Mouse (Mus musculus) limb, embryonic 13.5 days (tissue): ENCODE measurements around the gene Camkmt. TPM values are rescaled to one million over a fixed set of nuclear protein-coding genes. Genes with fewer than 3 reads are reported as not detected.

Experiments
- ATAC-seq: fragments of 200-750 bp; cut with Nextera tagmentation; 2 replicates; pipeline ENCODE4 v1.8.0; 2017; ENCODE audit warnings: low read depth, moderate number of reproducible peaks, moderate TSS enrichment; ENCODE audit not compliant: low FRiP score
- H3K27ac ChIP-seq: fragments of 300-500 bp; sonication (generic); 2 replicates; pipeline ENCODE4 v1.5.1; 2015; ENCODE audit warnings: inconsistent platforms, mild to moderate bottlenecking, moderate library complexity
- H3K27me3 ChIP-seq: fragments of 300-500 bp; sonication (generic); 2 replicates; pipeline ENCODE4 v1.6.1; 2015; ENCODE audit warnings: mild to moderate bottlenecking, inconsistent platforms
- H3K36me3 ChIP-seq: fragments of 300-500 bp; sonication (generic); 2 replicates; pipeline ENCODE4 v1.6.1; 2015; ENCODE audit warnings: inconsistent platforms, mild to moderate bottlenecking, moderate library complexity
- H3K4me1 ChIP-seq: fragments of 300-500 bp; sonication (generic); 2 replicates; pipeline ENCODE4 v1.6.1; 2015; ENCODE audit warnings: inconsistent platforms
- H3K4me2 ChIP-seq: fragments of 300-500 bp; sonication (generic); replicated peaks from 2 replicates; pipeline ENCODE4 v1.6.1; 2015; ENCODE audit warnings: inconsistent platforms, mild to moderate bottlenecking, moderate library complexity
- H3K4me3 ChIP-seq: fragments of 300-500 bp; sonication (generic); 2 replicates; pipeline ENCODE4 v1.5.1; 2015; ENCODE audit warnings: moderate library complexity, mild to moderate bottlenecking, inconsistent platforms
- H3K9ac ChIP-seq: fragments of 300-500 bp; sonication (generic); 2 replicates; pipeline ENCODE4 v1.6.1; 2015; ENCODE audit warnings: mild to moderate bottlenecking, inconsistent platforms
- H3K9me3 ChIP-seq: fragments of 300-500 bp; sonication (generic); 2 replicates; pipeline ENCODE4 v1.6.1; 2016; ENCODE audit warnings: inconsistent platforms
- WGBS: fragments of 180-500 bp; shearing (Covaris S2); methylation state at CpG from one replicate; pipeline ENCODE4 v1.1.7; 2015; 5-methylcytosine and 5-hydroxymethylcytosine counted together
- polyA plus RNA-seq: library from polyadenylated mRNA; unstranded; fragments of >200 nt; fragmentation: Nextera tagmentation; extraction: Ambion mirVana; gene quantifications from 2 replicates; pipeline ENCODE4 v1.2.1, GENCODE M21; 2015

Gene Camkmt
- polyA plus RNA-seq, 1 experiment from 2014 or later, result 13.8 TPM

DNA sequence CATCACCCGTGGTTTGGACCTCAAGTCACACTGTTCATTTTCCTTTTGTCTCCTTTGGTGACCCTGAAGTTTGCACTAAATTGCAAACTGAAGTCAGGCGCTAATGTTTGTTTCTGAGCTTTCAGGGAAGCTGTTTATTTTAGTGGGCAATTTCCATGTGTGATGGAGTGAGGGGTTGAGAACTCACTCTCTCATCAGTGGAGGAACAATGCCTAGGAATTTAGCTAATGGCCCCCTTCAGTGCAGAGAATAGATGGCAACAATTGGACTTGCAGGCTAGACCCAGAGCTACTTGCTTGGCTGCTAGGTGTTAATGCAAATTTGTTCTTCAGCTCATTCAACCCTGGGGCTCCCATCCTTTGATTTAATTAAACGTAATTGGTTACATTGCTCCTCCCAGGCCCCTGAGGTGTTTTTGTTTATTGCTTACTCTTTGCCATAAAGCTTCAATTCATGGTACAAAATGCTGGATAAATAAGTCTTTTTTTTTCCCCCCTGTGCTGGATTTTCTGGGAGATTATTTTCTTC lies 58.9 kb downstream of the Camkmt start:
- no peak for ATAC-seq
- H3K4me1 ChIP-seq, result no peaks in the 10 kb centered on the region
- 20% methylated on average over 3 of the region's 3 CpGs for WGBS

GRCm38 (mm10) chr17:85151264-85151663 lies 60.9 kb downstream of the Camkmt start:
- WGBS, result 62% methylated on average over 8 of the region's 8 CpGs
- Histone ChIP-seq H3K4me3 (no peak overlapping the region), H3K4me1 (no peaks in the 10 kb centered on the region), H3K27me3 (no peaks in the 10 kb centered on the region), H3K36me3 (no peaks in the 10 kb centered on the region), H3K9ac (no peak overlapping the region), H3K27ac (no peak overlapping the region), H3K9me3 (no peaks in the 10 kb centered on the region), H3K4me2 (no peak overlapping the region)
- no peak for ATAC-seq

More for the DNA sequence above, 58.9 kb downstream of the Camkmt start:
- H3K4me3 ChIP-seq, result no peak overlapping the region
- no peak overlapping the region for H3K4me2 ChIP-seq
- no peak overlapping the region for H3K9ac ChIP-seq
- no peaks in the 10 kb centered on the region for H3K36me3 ChIP-seq
- H3K27ac ChIP-seq, result no peak overlapping the region
- no peaks in the 10 kb centered on the region for H3K27me3 ChIP-seq
- H3K9me3 ChIP-seq, result no peaks in the 10 kb centered on the region

DNA sequence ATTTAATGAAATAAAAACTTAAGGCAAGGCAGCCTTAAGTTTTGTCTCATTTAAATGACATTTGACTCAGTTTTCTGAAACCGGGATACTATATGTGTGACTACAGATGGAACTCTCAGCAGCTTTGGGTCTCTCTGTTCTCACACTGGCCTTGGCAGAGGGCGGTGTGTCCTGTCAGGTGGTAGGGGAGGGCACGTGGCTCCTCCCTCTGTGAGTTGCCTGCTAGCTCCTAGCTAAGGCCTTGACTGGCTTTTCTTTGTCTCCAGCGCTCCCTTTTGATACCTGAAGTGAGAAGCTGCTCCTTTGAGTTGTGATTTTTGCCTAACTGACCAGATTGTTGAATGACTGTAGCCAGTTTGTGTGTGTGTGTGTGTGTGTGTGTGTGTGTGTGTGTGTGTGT lies 67.8 kb downstream of the Camkmt start:
- WGBS, result 75% methylated on average over 4 of the region's 4 CpGs
- H3K4me2 ChIP-seq, result no peak overlapping the region
- no peak overlapping the region for H3K9ac ChIP-seq
- H3K9me3 ChIP-seq, result no peaks in the 10 kb centered on the region
- H3K4me3 ChIP-seq, result no peak overlapping the region
- no peaks in the 10 kb centered on the region for H3K36me3 ChIP-seq
- no peak for ATAC-seq
- H3K27ac ChIP-seq, result no peak overlapping the region
- no peaks in the 10 kb centered on the region for H3K4me1 ChIP-seq
- H3K27me3 ChIP-seq, result no peaks in the 10 kb centered on the region

- Histone ChIP-seq H3K4me2 (no peak overlapping the region), H3K9me3 (no peaks in the 10 kb centered on the region), H3K9ac (no peak overlapping the region), H3K27ac (no peak overlapping the region), H3K36me3 (no peaks in the 10 kb centered on the region), H3K4me3 (no peak overlapping the region), H3K27me3 (no peaks in the 10 kb centered on the region), H3K4me1 (no peaks in the 10 kb centered on the region)
- no peak for ATAC-seq
- WGBS, result 77% methylated on average over 8 of the region's 8 CpGs
Measured at GRCm38 (mm10) chr17:85159526-85159925, 69.2 kb downstream of the Camkmt start.

- H3K36me3 ChIP-seq, result no peaks in the 10 kb centered on the region
- no peak overlapping the region for H3K4me3 ChIP-seq
- no peak overlapping the region for H3K27ac ChIP-seq
- 92% methylated on average over 8 of the region's 8 CpGs for WGBS
- no peak overlapping the region for H3K9ac ChIP-seq
- no peaks in the 10 kb centered on the region for H3K27me3 ChIP-seq
- no peaks in the 10 kb centered on the region for H3K4me1 ChIP-seq
- no peak overlapping the region for H3K4me2 ChIP-seq
- H3K9me3 ChIP-seq, result no peaks in the 10 kb centered on the region
- no peak for ATAC-seq
Measured at GRCm38 (mm10) chr17:85160786-85161185, 70.4 kb downstream of the Camkmt start.

GRCm38 (mm10) chr17:85162569-85163271 lies 72.4 kb downstream of the Camkmt start:
- Histone ChIP-seq H3K27me3 (no peaks in the 10 kb centered on the region), H3K4me1 (no peaks in the 10 kb centered on the region), H3K27ac (no peak overlapping the region), H3K9me3 (no peaks in the 10 kb centered on the region), H3K4me3 (no peak overlapping the region), H3K4me2 (no peak overlapping the region), H3K36me3 (no peaks in the 10 kb centered on the region), H3K9ac (no peak overlapping the region)
- no peak for ATAC-seq
- 85% methylated on average over 7 of the region's 7 CpGs for WGBS

GRCm38 (mm10) chr17:85163272-85163610 lies 72.9 kb downstream of the Camkmt start:
- no peaks in the 10 kb centered on the region for H3K4me1 ChIP-seq
- H3K27me3 ChIP-seq, result no peaks in the 10 kb centered on the region
- ATAC-seq, result no peak
- no peak overlapping the region for H3K4me2 ChIP-seq
- no peaks in the 10 kb centered on the region for H3K9me3 ChIP-seq
- WGBS, result 87% methylated on average over 4 of the region's 4 CpGs
- no peak overlapping the region for H3K4me3 ChIP-seq
- no peak overlapping the region for H3K9ac ChIP-seq
- H3K36me3 ChIP-seq, result no peaks in the 10 kb centered on the region
- no peak overlapping the region for H3K27ac ChIP-seq

DNA sequence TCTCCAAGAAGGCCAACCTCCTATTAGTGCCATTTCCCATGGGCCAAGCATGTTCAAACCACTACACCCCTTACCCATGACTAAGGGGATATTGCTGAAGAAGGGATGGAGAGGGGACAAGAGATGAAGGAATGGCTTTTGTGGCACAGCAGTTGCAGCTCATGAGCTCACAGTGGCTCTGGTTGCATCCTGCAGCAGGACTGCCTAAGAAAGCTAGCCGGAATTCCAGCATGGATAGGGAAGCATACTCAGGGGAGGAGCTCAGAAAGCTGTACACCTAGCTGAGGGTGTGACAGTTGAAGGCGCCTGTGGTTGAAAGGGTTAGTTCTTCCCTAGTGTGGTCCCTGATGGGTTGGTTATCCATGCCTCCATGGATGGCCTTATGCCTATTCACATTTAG lies 78.4 kb downstream of the Camkmt start:
- ATAC-seq, result no peak
- WGBS, result 83% methylated on average over 2 of the region's 2 CpGs

DNA sequence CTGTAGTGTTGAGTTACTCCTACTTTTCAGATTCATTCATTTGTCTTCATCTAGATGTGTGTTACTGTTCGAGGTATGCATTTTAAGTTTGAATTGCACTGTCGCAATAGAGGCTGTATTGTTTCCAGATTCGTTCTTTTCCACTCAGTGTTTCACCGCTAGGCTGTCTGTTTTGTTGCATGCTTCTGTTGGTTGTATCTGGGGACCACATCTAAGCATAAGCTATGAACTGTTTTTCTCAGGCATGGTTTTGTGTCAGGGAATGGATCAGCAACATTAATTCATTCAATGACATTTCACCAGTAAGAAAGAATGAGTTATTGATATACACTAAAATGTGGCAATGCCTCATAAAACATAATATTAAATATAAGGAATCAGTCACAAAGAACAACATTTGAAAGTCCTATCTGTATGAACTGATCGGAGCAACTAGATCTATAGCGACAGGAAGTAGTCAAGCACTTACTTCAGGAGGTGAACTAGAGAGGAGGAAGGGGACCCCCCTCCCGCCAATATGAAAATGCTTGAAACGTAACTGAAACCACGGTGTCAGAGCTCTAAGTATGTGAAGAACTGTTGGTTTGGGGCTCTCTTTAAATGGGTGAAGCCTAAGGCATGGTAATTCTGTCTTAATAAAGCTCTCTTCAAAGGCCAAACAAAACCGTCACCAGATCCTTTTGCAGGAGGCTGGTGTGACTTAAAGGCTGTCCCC lies 80.3 kb downstream of the Camkmt start:
- ATAC-seq, result no peak
- H3K27ac ChIP-seq, result no peak overlapping the region
- no peak overlapping the region for H3K4me2 ChIP-seq
- H3K27me3 ChIP-seq, result no peaks in the 10 kb centered on the region
- no peaks in the 10 kb centered on the region for H3K4me1 ChIP-seq
- no peaks in the 10 kb centered on the region for H3K36me3 ChIP-seq
- H3K9me3 ChIP-seq, result no peaks in the 10 kb centered on the region
- WGBS, result 71% methylated on average over 10 of the region's 10 CpGs
- no peak overlapping the region for H3K4me3 ChIP-seq
- no peak overlapping the region for H3K9ac ChIP-seq

More for the DNA sequence above, 78.4 kb downstream of the Camkmt start:
- Histone ChIP-seq H3K4me2 (no peak overlapping the region), H3K27me3 (no peaks in the 10 kb centered on the region), H3K36me3 (no peaks in the 10 kb centered on the region), H3K4me1 (no peaks in the 10 kb centered on the region), H3K4me3 (no peak overlapping the region), H3K9ac (no peak overlapping the region), H3K9me3 (no peaks in the 10 kb centered on the region), H3K27ac (no peak overlapping the region)

- no peak for ATAC-seq
- Histone ChIP-seq H3K27me3 (no peaks in the 10 kb centered on the region), H3K4me1 (no peaks in the 10 kb centered on the region), H3K4me2 (no peak overlapping the region), H3K27ac (no peak overlapping the region), H3K9me3 (no peaks in the 10 kb centered on the region), H3K36me3 (no peaks in the 10 kb centered on the region), H3K9ac (no peak overlapping the region), H3K4me3 (no peak overlapping the region)
- WGBS, result 38% methylated on average over 4 of the region's 4 CpGs
Measured at GRCm38 (mm10) chr17:85171951-85172350, 81.6 kb downstream of the Camkmt start.

- H3K4me3 ChIP-seq, result no peak overlapping the region
- H3K4me1 ChIP-seq, result peaks cover 3% of the 10 kb centered on the region; the same call in 1 of the 2 replicates
- H3K27ac ChIP-seq, result no peak overlapping the region
- no peak overlapping the region for H3K9ac ChIP-seq
- H3K27me3 ChIP-seq, result peaks cover 6% of the 10 kb centered on the region; the same call in 1 of the 2 replicates
- H3K9me3 ChIP-seq, result no peaks in the 10 kb centered on the region
- ATAC-seq, result no peak
- no peaks in the 10 kb centered on the region for H3K36me3 ChIP-seq
- 46% methylated on average over 13 of the region's 13 CpGs for WGBS
- no peak overlapping the region for H3K4me2 ChIP-seq
Measured at GRCm38 (mm10) chr17:85177231-85177630, 86.9 kb downstream of the Camkmt start.

DNA sequence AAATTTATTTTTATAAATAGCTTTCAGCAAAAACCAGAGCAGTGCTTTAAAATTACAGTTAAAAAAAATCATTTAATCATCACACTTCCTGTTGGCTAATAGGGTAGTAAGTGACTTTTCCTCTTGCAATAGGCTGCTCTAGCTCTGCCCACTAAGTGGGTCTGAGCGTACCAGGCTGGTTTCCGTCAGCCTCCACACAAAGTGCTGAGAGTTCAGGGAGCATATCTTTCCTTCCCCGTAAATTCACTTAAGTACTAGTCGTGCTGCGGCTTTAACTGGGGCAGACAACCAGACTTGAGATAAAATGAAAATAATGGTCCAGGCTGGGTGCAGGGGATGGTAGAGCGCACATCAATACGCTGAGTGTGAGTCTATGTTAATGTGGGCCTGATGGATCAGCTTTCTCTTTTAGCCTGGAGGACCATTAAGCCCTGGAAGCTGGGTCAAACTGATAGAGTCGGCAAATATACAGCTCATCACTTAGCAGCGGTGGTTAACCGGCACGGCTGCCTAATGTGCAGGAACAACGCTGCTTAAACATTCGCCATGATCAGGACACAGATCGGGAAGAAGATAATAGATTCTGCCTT lies 90.2 kb downstream of the Camkmt start:
- Histone ChIP-seq H3K4me1 (peaks cover 3% of the 10 kb centered on the region; the same call in 1 of the 2 replicates), H3K36me3 (no peaks in the 10 kb centered on the region), H3K27me3 (peaks cover 6% of the 10 kb centered on the region; the same call in 1 of the 2 replicates), H3K27ac (no peak overlapping the region), H3K4me3 (no peak overlapping the region), H3K9me3 (no peaks in the 10 kb centered on the region), H3K4me2 (no peak overlapping the region), H3K9ac (no peak overlapping the region)
- WGBS, result 60% methylated on average over 14 of the region's 14 CpGs
- no peak for ATAC-seq
